Mouse (Mus musculus): ENCODE measurements at regions not wholly inside any gene's neighbourhood (a gene's known extent, or its start where the extent isn't known, plus 50 kb on each side); places are given as distances from the start of the nearest gene placed in this dataset.

GRCm38 (mm10) chrX:61652377-61652776 lies 56.9 kb upstream of the Ldoc1 start:
- peak; percentile 62 for DNase-seq (ENCODE audit: low read depth, low spot score)

DNA sequence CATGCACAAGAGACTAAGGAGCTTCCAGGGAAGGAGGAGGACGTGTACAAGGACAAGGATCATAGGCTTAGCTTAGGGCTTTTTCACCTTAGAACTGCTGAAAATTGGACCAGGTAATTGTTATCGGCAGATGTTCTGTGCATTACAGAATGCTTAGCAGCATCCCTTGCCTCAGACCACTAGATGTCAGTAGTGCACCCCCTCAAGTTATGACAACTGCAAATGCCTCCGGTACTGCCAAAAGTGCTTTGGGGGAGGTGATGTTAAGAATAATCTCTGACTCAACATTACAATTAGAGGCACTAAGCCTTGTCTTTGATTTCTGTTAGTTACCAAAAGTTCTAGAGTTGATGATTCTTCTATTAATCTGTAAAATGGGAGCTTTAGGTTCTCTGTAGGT lies 56.2 kb upstream of the Ldoc1 start:
- DNase-seq (ENCODE audit: low read depth, low spot score): peak; percentile 77

All from brain, adult 2 months (tissue).